In the genomic region with DNA sequence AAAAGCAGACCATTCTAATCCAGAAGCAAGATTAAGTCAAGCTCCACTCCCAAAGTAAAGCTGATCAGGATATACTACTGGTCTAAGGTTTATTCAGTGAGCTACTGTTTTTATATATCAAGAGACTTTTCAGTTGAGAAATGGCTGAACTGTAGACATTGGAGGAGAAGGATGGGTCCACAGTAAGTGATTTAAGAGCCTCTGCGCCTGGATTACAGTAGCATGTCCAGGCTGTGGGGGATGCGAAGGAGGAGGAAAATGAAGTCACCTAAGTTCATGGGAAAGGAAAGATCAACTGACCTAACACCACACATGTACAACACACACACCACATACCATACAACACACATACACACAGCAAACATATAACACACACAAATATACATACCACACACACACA, we compare ENCODE assay signal across 10 mouse cellular contexts. TPM values are rescaled to one million over a fixed set of nuclear protein-coding genes. Genes with fewer than 3 reads are reported as not detected.
DNase-seq lines count a peak whose midpoint lies in the region; ATAC-seq and TF ChIP-seq lines count a peak whose summit lies in the region.
"Had no signal": no experiment of that assay in that cellular context is flagged by ENCODE, and none has a peak within 500 bp of the region (broad histone marks: within the 10 kb centered on the region; RNA-seq: fewer than 3 reads in every experiment).

No protein-coding gene starts in this region.

- H3K4me3 ChIP-seq in kidney, postnatal 0 days (replicated peaks; ENCODE audit: low read depth, low read length): peak overlapping the region; percentile 46
- H3K4me3 ChIP-seq in embryonic facial prominence, embryonic 12.5 days: peak overlapping the region; percentile 47
- H3K4me3 ChIP-seq in hindbrain, embryonic 12.5 days: peak overlapping the region; percentile 41
- H3K4me3 ChIP-seq in midbrain, embryonic 16.5 days (ENCODE audit: low read depth, low read length): peak overlapping the region; percentile 42; the same call in 1 of the 2 replicates
- H3K4me3 ChIP-seq: erythroblast, embryonic 14.5 days; myocyte had no signal

- no peak overlapping the region for H3K27ac ChIP-seq in kidney, postnatal 0 days
- no peak overlapping the region for H3K27ac ChIP-seq in embryonic facial prominence, embryonic 12.5 days
- no peak overlapping the region for H3K27ac ChIP-seq in hindbrain, embryonic 12.5 days
- no peak overlapping the region for H3K27ac ChIP-seq in midbrain, embryonic 16.5 days (ENCODE audit: low read length)

- no peaks in the 10 kb centered on the region for H3K27me3 ChIP-seq in kidney, postnatal 0 days (ENCODE audit: insufficient read depth, low read length)
- no peaks in the 10 kb centered on the region for H3K27me3 ChIP-seq in embryonic facial prominence, embryonic 12.5 days
- peaks cover 3% of the 10 kb centered on the region; the same call in 1 of the 2 replicates for H3K27me3 ChIP-seq in hindbrain, embryonic 12.5 days
- no peaks in the 10 kb centered on the region for H3K27me3 ChIP-seq in midbrain, embryonic 16.5 days (ENCODE audit: control insufficient read depth, insufficient read depth, low read depth, low read length)

- peaks cover 10% of the 10 kb centered on the region; the same call in 1 of the 2 replicates for H3K4me1 ChIP-seq in kidney, postnatal 0 days (replicated peaks; ENCODE audit: insufficient read depth, low read length)
- H3K4me1 ChIP-seq in embryonic facial prominence, embryonic 12.5 days: peaks cover 24% of the 10 kb centered on the region
- peaks cover 14% of the 10 kb centered on the region for H3K4me1 ChIP-seq in hindbrain, embryonic 12.5 days
- peaks cover 12% of the 10 kb centered on the region for H3K4me1 ChIP-seq in midbrain, embryonic 16.5 days (ENCODE audit: control insufficient read depth, insufficient read depth, low read length)

- no peaks in the 10 kb centered on the region for H3K36me3 ChIP-seq in kidney, postnatal 0 days (ENCODE audit: insufficient read depth, low read length)
- H3K36me3 ChIP-seq in embryonic facial prominence, embryonic 12.5 days: no peaks in the 10 kb centered on the region
- H3K36me3 ChIP-seq in hindbrain, embryonic 12.5 days: no peaks in the 10 kb centered on the region
- no peaks in the 10 kb centered on the region for H3K36me3 ChIP-seq in midbrain, embryonic 16.5 days (ENCODE audit: control insufficient read depth, insufficient read depth, low read length)

- no peak for DNase-seq in kidney, postnatal 0 days (ENCODE audit: low spot score)
- no peak for DNase-seq in kidney, adult 18-20 months
- no peak for DNase-seq in layer of hippocampus, postnatal 25 days (ENCODE audit: extremely low spot score in 1 of 2, low spot score in 1 of 2)
- DNase-seq in gastrocnemius, adult 8-10 months (ENCODE audit: low spot score in 2 of 2): no peak

- no peaks in the 10 kb centered on the region for H3K9me3 ChIP-seq in kidney, postnatal 0 days (replicated peaks; ENCODE audit: low read length)
- H3K9me3 ChIP-seq in embryonic facial prominence, embryonic 12.5 days: no peaks in the 10 kb centered on the region
- no peaks in the 10 kb centered on the region for H3K9me3 ChIP-seq in hindbrain, embryonic 12.5 days (replicated peaks)
- H3K9me3 ChIP-seq in midbrain, embryonic 16.5 days (replicated peaks; ENCODE audit: control insufficient read depth, low read length, poor library complexity, severe bottlenecking): no peaks in the 10 kb centered on the region

- no peak for ATAC-seq in kidney, postnatal 0 days (replicated peaks; ENCODE audit: low FRiP score, low read depth)
- no peak for ATAC-seq in embryonic facial prominence, embryonic 12.5 days (ENCODE audit: insufficient number of reproducible peaks, insufficient read depth, low FRiP score, low TSS enrichment)
- ATAC-seq in hindbrain, embryonic 12.5 days (ENCODE audit: low FRiP score): no peak
- ATAC-seq in midbrain, embryonic 16.5 days: no peak

- H3K9ac ChIP-seq in kidney, postnatal 0 days (ENCODE audit: low read depth, low read length): peak overlapping the region; percentile 56; the same call in 1 of the 2 replicates
- H3K9ac ChIP-seq in embryonic facial prominence, embryonic 12.5 days: peak overlapping the region; percentile 56
- 0 out of 2 replicates have a peak overlapping the region, but pooled peaks have one; percentile 25 for H3K9ac ChIP-seq in hindbrain, embryonic 12.5 days
- no peak overlapping the region for H3K9ac ChIP-seq in midbrain, embryonic 16.5 days (ENCODE audit: low read depth, low read length)

- H3K4me2 ChIP-seq in kidney, postnatal 0 days (ENCODE audit: low read length): peak overlapping the region; percentile 83
- H3K4me2 ChIP-seq in embryonic facial prominence, embryonic 12.5 days (replicated peaks): peak overlapping the region; percentile 67
- peak overlapping the region; percentile 71 for H3K4me2 ChIP-seq in hindbrain, embryonic 12.5 days (replicated peaks)
- H3K4me2 ChIP-seq in midbrain, embryonic 16.5 days (ENCODE audit: low read length): peak overlapping the region; percentile 78; the same call in 1 of the 2 replicates

- 16% methylated on average over 2 of the region's 2 CpGs for WGBS in kidney, postnatal 0 days
- 67% methylated on average over 2 of the region's 2 CpGs for WGBS in embryonic facial prominence, embryonic 12.5 days
- WGBS in hindbrain, embryonic 12.5 days: 81% methylated on average over 2 of the region's 2 CpGs
- 86% methylated on average over 2 of the region's 2 CpGs for WGBS in midbrain, embryonic 16.5 days

- TF ChIP-seq CTCF in kidney, postnatal 0 days (IDR thresholded peaks at IDR 0.05; ENCODE audit: low read depth): no peak

RNA-seq across cellular contexts. Expression of a gene that starts 1.3 kb away (rescaled TPM):
- 46.0 and 46.3 TPM in 2 replicates for polyA plus RNA-seq in kidney, postnatal 0 days (2015; fragmentation: Nextera tagmentation; extraction: Ambion mirVana)
- polyA plus RNA-seq in embryonic facial prominence, embryonic 12.5 days (2016; fragmentation: Nextera tagmentation; extraction: Ambion mirVana): 52.9 and 53.6 TPM in 2 replicates
- polyA plus RNA-seq in hindbrain, embryonic 12.5 days (2016; fragmentation: Nextera tagmentation; extraction: Ambion mirVana): 29.7 and 35.5 TPM in 2 replicates
- 15.9 and 20.2 TPM in 2 replicates for polyA plus RNA-seq in midbrain, embryonic 16.5 days (2015; fragmentation: Nextera tagmentation; extraction: Ambion mirVana)
- total RNA-seq in layer of hippocampus, postnatal 25 days (2021): 1 to 10 TPM; 4.3 to 7.0 TPM
- 10 to 100 TPM in 3 of 4 experiments, 1 to 10 TPM in 1; 9.2 to 16.9 (median 11.5) TPM for total RNA-seq in gastrocnemius, adult 8-10 months (2022)
- total RNA-seq: MEL had no signal
- polyA plus RNA-seq: erythroblast, embryonic 14.5 days had no signal
